Mouse (Mus musculus) midbrain, postnatal 0 days (tissue): ENCODE results near the gene Bag1. TPM values are rescaled to one million over a fixed set of nuclear protein-coding genes. Genes with fewer than 3 reads are reported as not detected.
"Not testable (repeated sequence)": the region's sequence is repeated elsewhere in the genome, so short reads cannot be mapped to it uniquely, and the experiment has no call there.

Experiments used
- ATAC-seq: fragments of 200-750 bp; cut with Nextera tagmentation; 2 replicates; pipeline ENCODE4 v1.8.0; 2017; ENCODE audit warnings: moderate number of reproducible peaks, mild to moderate bottlenecking, moderate TSS enrichment, moderate library complexity; ENCODE audit not compliant: low FRiP score
- DNase-seq: peaks from one replicate; pipeline ENCODE4 v3.0.0-alpha.2; 2015; ENCODE audit warnings: low spot score
- H3K27ac ChIP-seq: fragments of 300-500 bp; sonication (generic); 2 replicates; pipeline ENCODE4 v1.5.1; 2014; ENCODE audit warnings: low read depth, mild to moderate bottlenecking, low read length, mixed read lengths
- H3K27me3 ChIP-seq: fragments of 300-500 bp; sonication (generic); 2 replicates; pipeline ENCODE4 v1.6.1; 2014; ENCODE audit warnings: low read length, control low read depth, mixed read lengths; ENCODE audit not compliant: insufficient read depth
- H3K36me3 ChIP-seq: fragments of 300-500 bp; sonication (generic); 2 replicates; pipeline ENCODE4 v1.6.1; 2014; ENCODE audit warnings: low read length, control low read depth, mixed read lengths; ENCODE audit not compliant: insufficient read depth
- H3K4me1 ChIP-seq: fragments of 300-500 bp; sonication (generic); 2 replicates; pipeline ENCODE4 v1.6.1; 2014; ENCODE audit warnings: mild to moderate bottlenecking, control low read depth, antibody characterized with exemption, low read length, mixed read lengths; ENCODE audit not compliant: insufficient read depth
- H3K4me2 ChIP-seq: fragments of 300-500 bp; sonication (generic); 2 replicates; pipeline ENCODE4 v1.6.1; 2014; ENCODE audit warnings: low read depth, mild to moderate bottlenecking, low read length, mixed read lengths; ENCODE audit not compliant: poor library complexity, severe bottlenecking
- H3K4me3 ChIP-seq: fragments of 300-500 bp; sonication (generic); 2 replicates; pipeline ENCODE4 v1.5.1; 2014; ENCODE audit warnings: low read depth, mild to moderate bottlenecking, low read length, moderate library complexity
- H3K9ac ChIP-seq: fragments of 300-500 bp; sonication (generic); replicated peaks from 2 replicates; pipeline ENCODE4 v1.6.1; 2014; ENCODE audit warnings: mild to moderate bottlenecking, low read length, moderate library complexity, mixed read lengths; ENCODE audit not compliant: poor library complexity, severe bottlenecking
- H3K9me3 ChIP-seq: fragments of 300-500 bp; sonication (generic); 2 replicates; pipeline ENCODE4 v1.6.1; 2016; ENCODE audit warnings: low read length, control low read depth
- CTCF ChIP-seq: IDR thresholded peaks from 2 replicates; pipeline ENCODE4 v1.5.1; 2016; ENCODE audit warnings: antibody characterized with exemption, mild to moderate bottlenecking
- WGBS: fragments of 180-500 bp; shearing (Covaris S2); extraction: QIAGEN DNeasy Blood & Tissue Kit; methylation state at CpG from one replicate; pipeline ENCODE4 v1.1.7; 2014; 5-methylcytosine and 5-hydroxymethylcytosine counted together
- polyA plus RNA-seq: library from polyadenylated mRNA; unstranded; fragments of >200 nt; fragmentation: Nextera tagmentation; extraction: Ambion mirVana; gene quantifications from 2 replicates; pipeline ENCODE4 v1.2.1, GENCODE M21; 2015
- total RNA-seq: library from RNA; depleted of rRNA; stranded (reverse); fragments of >200 nt; gene quantifications from 2 replicates; pipeline ENCODE4 v1.2.3, GENCODE M21; 2014

The Bag1 gene
- total and polyA plus RNA-seq, 2 experiments from 2014 or later: 92.3 to 170 TPM

DNA sequence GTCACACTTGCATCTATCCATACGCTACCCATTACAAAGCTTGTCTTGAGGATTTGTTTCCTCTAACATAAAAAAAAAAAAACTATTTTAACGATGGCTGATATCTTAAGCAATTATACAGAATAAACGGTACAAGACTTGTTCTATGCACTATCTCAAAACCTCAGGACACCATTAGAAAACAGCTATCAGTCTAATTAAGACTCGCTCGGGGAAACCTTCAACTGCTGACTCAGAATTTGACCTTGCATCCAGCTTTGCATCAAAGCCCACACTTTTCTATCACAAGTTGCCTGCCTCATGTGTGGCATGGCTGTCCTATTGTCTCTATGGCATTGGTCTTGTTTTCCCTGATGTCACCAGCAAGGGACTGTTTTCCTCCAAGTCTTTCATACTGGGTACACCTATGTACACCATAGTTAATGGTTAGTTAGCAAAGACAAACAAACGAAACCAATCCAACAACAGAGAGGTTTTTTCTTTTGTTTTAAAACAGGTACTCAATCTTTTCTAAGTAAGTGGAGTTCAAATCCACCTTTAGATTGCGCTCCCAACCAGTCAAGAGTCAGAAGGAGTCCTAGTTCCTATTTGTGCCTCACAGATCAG is 1.5 kb downstream of the Bag1 start:
- DNase-seq: no peak
- Histone ChIP-seq H3K9ac (0 out of 2 replicates have a peak overlapping the region, but pooled peaks have one; percentile 72), H3K4me3 (peak overlapping the region; percentile 85)

DNA sequence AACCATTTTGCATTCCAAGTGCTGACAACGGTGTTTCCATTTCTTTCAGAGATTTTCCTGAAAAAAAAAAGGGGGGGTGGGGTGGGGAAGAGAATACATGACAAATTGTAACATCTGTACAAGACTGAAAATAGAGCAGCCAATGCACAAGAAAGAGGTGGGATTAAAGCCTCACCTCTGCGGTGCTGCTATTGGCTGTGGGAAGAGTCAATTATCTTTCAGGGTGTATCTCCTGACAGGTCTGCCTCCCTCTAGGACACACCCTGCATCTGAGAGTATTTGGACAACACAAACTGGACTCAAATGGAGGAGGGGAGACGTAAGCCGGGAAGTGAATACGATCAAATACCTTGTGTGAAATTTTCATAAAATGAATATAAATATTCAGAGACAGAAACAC is 4.4 kb downstream of the Bag1 start:
- TF ChIP-seq CTCF: no peak
- no peak for ATAC-seq
- no peak for DNase-seq
- Histone ChIP-seq H3K4me2 (no peak overlapping the region), H3K4me1 (peaks cover 6% of the 10 kb centered on the region; the same call in 1 of the 2 replicates), H3K27me3 (no peaks in the 10 kb centered on the region), H3K9me3 (no peaks in the 10 kb centered on the region), H3K36me3 (peaks cover 44% of the 10 kb centered on the region), H3K9ac (no peak overlapping the region), H3K4me3 (no peak overlapping the region), H3K27ac (no peak overlapping the region)
- WGBS: 97% methylated on average over 5 of the region's 5 CpGs

More for the DNA sequence above, 1.5 kb downstream of the Bag1 start:
- Histone ChIP-seq H3K9me3 (no peaks in the 10 kb centered on the region), H3K4me2 (peak overlapping the region; percentile 67), H3K27me3 (no peaks in the 10 kb centered on the region), H3K36me3 (peaks cover 31% of the 10 kb centered on the region), H3K27ac (no peak overlapping the region), H3K4me1 (peaks cover 6% of the 10 kb centered on the region; the same call in 1 of the 2 replicates)
- no peak for TF ChIP-seq CTCF
- 85% methylated on average over 7 of the region's 7 CpGs for WGBS
- no peak for ATAC-seq

DNA sequence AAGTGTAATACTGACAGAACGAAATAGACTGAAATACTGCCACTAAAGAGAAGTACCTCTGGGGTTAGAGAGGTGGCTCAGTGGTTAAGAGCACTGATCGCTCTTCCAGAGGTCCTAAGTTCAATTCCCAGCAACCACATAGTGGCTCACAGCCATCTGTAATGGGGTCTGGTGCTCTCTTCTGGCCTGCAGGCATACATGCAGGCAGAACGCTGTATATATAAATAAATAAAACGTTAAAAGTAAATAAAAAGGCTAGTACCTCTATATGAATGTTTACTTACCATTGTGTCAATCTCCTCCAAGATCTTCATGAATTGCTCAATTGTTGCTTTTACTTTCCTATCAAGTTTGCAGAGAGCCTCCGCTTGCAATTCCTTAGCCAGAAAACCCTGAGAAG is 9.3 kb downstream of the Bag1 start:
- no peak for TF ChIP-seq CTCF
- Histone ChIP-seq H3K9ac (no peak overlapping the region), H3K4me2 (no peak overlapping the region), H3K4me3 (no peak overlapping the region), H3K27ac (no peak overlapping the region), H3K27me3 (no peaks in the 10 kb centered on the region), H3K4me1 (no peaks in the 10 kb centered on the region), H3K9me3 (no peaks in the 10 kb centered on the region), H3K36me3 (peaks cover 50% of the 10 kb centered on the region)
- DNase-seq (no peak), ATAC-seq (no peak)
- WGBS: 96% methylated on average over 5 of the region's 5 CpGs

DNA sequence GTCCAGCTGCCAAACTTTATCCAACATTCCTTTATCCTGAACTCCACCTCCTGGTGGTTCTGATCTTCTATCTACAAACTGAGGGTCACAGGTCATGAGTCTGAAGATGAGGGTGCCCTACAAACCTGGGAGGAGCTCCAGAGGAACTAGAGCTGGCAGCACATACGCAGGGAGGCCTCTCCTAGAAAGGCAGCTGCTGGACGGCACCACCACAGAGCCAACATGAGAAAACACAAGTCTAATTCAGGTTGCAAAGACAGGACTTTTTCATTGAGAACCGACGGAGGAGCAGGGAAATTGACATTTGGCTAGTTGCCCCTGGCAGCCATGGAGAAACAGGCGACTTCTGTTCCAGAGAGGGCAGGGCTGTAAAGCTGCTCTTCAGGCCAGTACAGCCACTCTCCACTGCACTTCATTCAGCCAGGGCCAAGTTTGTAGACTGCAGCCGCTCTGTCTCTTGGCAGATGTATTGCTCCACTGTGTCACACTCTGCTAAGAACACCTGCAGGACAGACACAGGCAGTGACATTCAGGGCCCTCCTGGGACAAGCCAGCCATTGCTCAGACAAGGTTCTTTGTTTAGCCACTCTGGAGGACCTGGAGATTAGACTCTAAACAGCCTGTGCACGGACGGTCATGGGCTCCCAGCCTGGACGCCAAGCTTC is 11.8 kb downstream of the Bag1 start:
- no peak for TF ChIP-seq CTCF
- H3K4me1 ChIP-seq: no peaks in the 10 kb centered on the region
- H3K27me3 ChIP-seq: no peaks in the 10 kb centered on the region
- H3K9me3 ChIP-seq: no peaks in the 10 kb centered on the region
- H3K4me3 ChIP-seq: no peak overlapping the region
- 83% methylated on average over 9 of the region's 9 CpGs for WGBS
- ATAC-seq: peak; percentile 91
- peak; percentile 91 for DNase-seq
- no peak overlapping the region for H3K4me2 ChIP-seq
- H3K36me3 ChIP-seq: peaks cover 32% of the 10 kb centered on the region
- no peak overlapping the region for H3K9ac ChIP-seq
- H3K27ac ChIP-seq: no peak overlapping the region

DNA sequence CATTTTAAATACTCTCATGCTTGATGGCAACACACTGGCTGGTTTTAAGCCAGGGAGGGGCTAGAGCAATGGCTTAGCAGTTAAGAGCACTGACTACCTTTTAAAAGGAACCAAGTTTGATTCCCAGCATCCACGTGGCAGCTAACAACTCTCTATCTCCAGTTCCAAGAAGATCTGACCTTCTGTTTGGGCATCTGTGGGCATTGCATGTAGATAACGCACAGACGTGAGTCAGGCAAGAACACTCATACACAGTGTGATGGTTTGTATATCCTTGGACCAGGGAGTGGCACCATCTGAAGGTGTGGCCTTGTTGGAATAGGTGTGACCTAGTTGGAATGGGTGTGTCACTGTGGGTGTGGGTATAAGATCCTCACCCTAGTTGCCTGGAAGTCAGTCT is 13.7 kb downstream of the Bag1 start:
- 92% methylated on average over 3 of the region's 3 CpGs for WGBS

DNA sequence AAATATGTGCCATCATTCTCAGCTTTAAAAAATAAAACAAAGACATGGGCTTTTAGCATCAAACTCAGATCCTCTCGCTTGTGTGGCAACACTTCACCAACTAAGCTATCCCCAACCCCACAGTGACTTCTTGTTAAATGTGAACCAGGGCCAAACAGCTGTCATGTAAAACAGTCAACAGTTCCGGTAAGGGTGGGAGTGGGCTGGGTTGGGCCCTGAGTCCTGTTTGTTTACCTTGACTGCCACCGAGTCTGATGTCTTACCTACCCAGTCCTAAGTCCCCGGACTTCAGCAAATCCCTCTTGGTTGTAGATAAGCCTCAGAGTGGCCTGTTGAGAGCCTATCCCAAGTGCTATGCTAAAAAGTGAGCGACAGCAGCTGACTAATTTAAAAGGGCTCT is 14.4 kb downstream of the Bag1 start:
- Histone ChIP-seq H3K4me3 (no peak overlapping the region), H3K9ac (no peak overlapping the region), H3K36me3 (peaks cover 14% of the 10 kb centered on the region), H3K4me1 (no peaks in the 10 kb centered on the region), H3K27ac (no peak overlapping the region), H3K4me2 (no peak overlapping the region), H3K9me3 (no peaks in the 10 kb centered on the region), H3K27me3 (no peaks in the 10 kb centered on the region)
- TF ChIP-seq CTCF: no peak
- no peak for DNase-seq
- ATAC-seq: no peak
- WGBS: over 99% methylated on average over 5 of the region's 5 CpGs

More for the DNA sequence above, 13.7 kb downstream of the Bag1 start:
- not testable (repeated sequence) for H3K9ac ChIP-seq, DNase-seq, H3K4me1 ChIP-seq, H3K4me2 ChIP-seq, H3K9me3 ChIP-seq, H3K27ac ChIP-seq, H3K4me3 ChIP-seq, ATAC-seq, H3K27me3 ChIP-seq
- peaks cover 20% of the 10 kb centered on the region for H3K36me3 ChIP-seq
